Mouse (Mus musculus): Measurements from ENCODE around the gene Fgf10.

Gene Fgf10

GRCm38 (mm10) chr13:118669491-118669890, at the start of gene Fgf10:
TSS of gene Fgf10 (plus strand) at chr13:118669791.
- DNase-seq (ENCODE audit: low spot score in 2 of 2), result no peak

GRCm38 (mm10) chr13:118629661-118630428, 39.7 kb upstream of the Fgf10 start:
- no peak for DNase-seq (ENCODE audit: low spot score in 2 of 2)

- DNase-seq (ENCODE audit: low spot score in 2 of 2), result no peak
Measured at GRCm38 (mm10) chr13:118631500-118631899, 38.1 kb upstream of the Fgf10 start.

- no peak for DNase-seq (ENCODE audit: low spot score in 2 of 2)
Measured at GRCm38 (mm10) chr13:118636047-118636446, 33.5 kb upstream of the Fgf10 start.

- no peak for DNase-seq (ENCODE audit: low spot score in 2 of 2)
Measured at GRCm38 (mm10) chr13:118642585-118642984, 27.0 kb upstream of the Fgf10 start.

- no peak for DNase-seq (ENCODE audit: low spot score in 2 of 2)
Measured at GRCm38 (mm10) chr13:118643138-118643537, 26.5 kb upstream of the Fgf10 start.

- no peak for DNase-seq (ENCODE audit: low spot score in 2 of 2)
Measured at GRCm38 (mm10) chr13:118656991-118657390, 12.6 kb upstream of the Fgf10 start.

GRCm38 (mm10) chr13:118658031-118658430, 11.6 kb upstream of the Fgf10 start:
- DNase-seq (ENCODE audit: low spot score in 2 of 2), result no peak

- DNase-seq (ENCODE audit: low spot score in 2 of 2), result no peak
Measured at GRCm38 (mm10) chr13:118658608-118659326, 10.8 kb upstream of the Fgf10 start.

GRCm38 (mm10) chr13:118661664-118662063, 7.9 kb upstream of the Fgf10 start:
- no peak for DNase-seq (ENCODE audit: low spot score in 2 of 2)

GRCm38 (mm10) chr13:118664901-118665300, 4.7 kb upstream of the Fgf10 start:
- no peak for DNase-seq (ENCODE audit: low spot score in 2 of 2)

- DNase-seq (ENCODE audit: low spot score in 2 of 2), result no peak
Measured at GRCm38 (mm10) chr13:118679228-118679627, 9.6 kb downstream of the Fgf10 start.

GRCm38 (mm10) chr13:118693049-118693448, 23.5 kb downstream of the Fgf10 start:
- no peak for DNase-seq (ENCODE audit: low spot score in 2 of 2)

- DNase-seq (ENCODE audit: low spot score in 2 of 2), result no peak
Measured at GRCm38 (mm10) chr13:118695103-118695502, 25.5 kb downstream of the Fgf10 start.

- DNase-seq (ENCODE audit: low spot score in 2 of 2), result no peak
Measured at GRCm38 (mm10) chr13:118703727-118704126, 34.1 kb downstream of the Fgf10 start.

GRCm38 (mm10) chr13:118705716-118706115, 36.1 kb downstream of the Fgf10 start:
- no peak for DNase-seq (ENCODE audit: low spot score in 2 of 2)

- no peak for DNase-seq (ENCODE audit: low spot score in 2 of 2)
Measured at GRCm38 (mm10) chr13:118709912-118710311, 40.3 kb downstream of the Fgf10 start.

- DNase-seq (ENCODE audit: low spot score in 2 of 2), result no peak
Measured at GRCm38 (mm10) chr13:118713626-118714150, 44.1 kb downstream of the Fgf10 start.

GRCm38 (mm10) chr13:118714284-118715065, 44.9 kb downstream of the Fgf10 start:
- DNase-seq (ENCODE audit: low spot score in 2 of 2), result peak in 1 of 2 experiments; percentile 12

- peak in 1 of 2 experiments; percentile 8 for DNase-seq (ENCODE audit: low spot score in 2 of 2)
Measured at GRCm38 (mm10) chr13:118715066-118716018, 45.8 kb downstream of the Fgf10 start.

GRCm38 (mm10) chr13:118716265-118716664, 46.7 kb downstream of the Fgf10 start:
- DNase-seq (ENCODE audit: low spot score in 2 of 2), result no peak
